Mouse (Mus musculus) adrenal gland, postnatal 25 days (tissue): ENCODE measurements around the gene 1810009A15Rik. TPM values are rescaled to one million over a fixed set of nuclear protein-coding genes. Genes with fewer than 3 reads are reported as not detected.
"Not testable (repeated sequence)": the region's sequence is repeated elsewhere in the genome, so short reads cannot be mapped to it uniquely, and the experiment has no call there.

Source experiments
- DNase-seq: peaks from one replicate; pipeline ENCODE4 v3.0.0; 2021; ENCODE audit warnings: mixed read lengths
- total RNA-seq: library from RNA; stranded (reverse); gene quantifications from 2 replicates; pipeline ENCODE4 v1.2.3, GENCODE M21; 2021

The 1810009A15Rik gene
- total RNA-seq, 1 experiment from 2014 or later = 57.4 TPM

DNA sequence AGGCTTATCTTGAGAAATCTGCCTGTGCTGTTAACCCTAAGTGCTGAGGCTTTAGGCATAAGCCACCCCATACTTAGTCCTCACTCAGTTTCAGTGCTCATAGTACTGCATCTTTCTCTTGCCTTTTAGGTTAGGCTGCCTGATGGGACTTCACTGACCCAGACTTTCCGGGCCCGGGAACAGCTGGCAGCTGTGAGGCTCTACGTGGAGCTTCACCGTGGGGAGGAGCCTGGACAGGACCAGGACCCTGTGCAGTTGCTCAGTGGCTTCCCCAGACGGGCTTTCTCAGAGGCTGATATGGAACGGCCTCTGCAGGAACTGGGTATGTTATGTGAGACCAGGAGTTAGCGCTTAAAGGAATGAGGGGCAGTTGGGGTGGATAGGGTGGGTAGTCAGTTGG is 13.6 kb upstream of the 1810009A15Rik start:
- DNase-seq = no peak

DNA sequence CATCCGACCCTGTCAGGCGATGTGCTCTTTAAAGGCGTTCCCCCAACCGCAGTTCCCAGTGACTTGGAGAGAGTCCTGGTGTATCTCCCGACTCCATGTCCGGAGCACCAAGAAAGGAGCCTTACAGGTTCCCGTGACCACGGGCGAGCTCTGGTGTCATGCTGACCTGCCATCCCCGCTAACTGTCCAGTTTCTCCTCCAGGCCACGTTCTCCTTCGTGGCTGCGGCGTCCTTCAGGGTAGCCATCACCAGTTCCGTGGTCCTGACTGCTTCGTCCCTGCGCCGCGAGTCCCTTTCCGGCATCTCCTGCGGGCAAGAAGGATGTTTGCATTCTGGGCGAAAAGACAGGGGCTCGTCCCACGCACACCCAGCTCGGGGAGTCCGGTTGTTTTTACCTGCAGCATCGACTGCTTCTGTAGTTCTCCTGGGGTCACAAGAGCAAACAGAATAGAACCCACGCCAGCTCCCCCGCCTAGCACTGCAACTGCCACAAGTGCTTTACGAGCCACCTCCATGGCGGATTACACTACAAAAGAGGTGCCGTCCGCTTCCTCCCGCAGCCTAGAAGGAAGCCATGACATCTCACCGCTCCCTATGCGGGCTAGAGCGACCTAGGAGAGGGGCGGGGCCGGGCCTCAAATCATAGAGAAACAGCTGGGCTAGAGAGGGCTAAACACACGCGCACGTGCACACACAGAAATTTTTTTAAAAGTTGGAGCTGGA is 8.2 kb upstream of the 1810009A15Rik start, which contains the start of gene Uqcc3:
Uqcc3 (minus strand) TSS at position 613 of the 723 bp plus-strand sequence.
- peak; percentile 88 for DNase-seq

DNA sequence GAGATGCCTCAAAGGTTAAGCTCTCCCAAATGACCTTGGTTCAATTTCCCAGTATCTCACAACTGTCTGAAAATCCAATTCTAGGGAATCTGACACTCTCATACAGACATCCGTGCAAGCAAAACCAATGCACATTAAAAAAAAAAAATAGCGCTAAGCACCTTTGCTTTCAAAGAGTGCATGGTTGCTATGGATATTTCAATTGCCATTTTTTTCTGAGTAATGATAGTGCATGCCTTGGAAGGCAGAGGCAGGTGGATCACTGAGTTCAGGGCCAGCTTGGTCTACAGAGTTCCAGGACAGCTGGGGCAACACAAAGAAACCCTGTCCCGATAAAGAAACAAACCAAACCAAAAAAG is 7.6 kb upstream of the 1810009A15Rik start:
- no peak for DNase-seq

DNA sequence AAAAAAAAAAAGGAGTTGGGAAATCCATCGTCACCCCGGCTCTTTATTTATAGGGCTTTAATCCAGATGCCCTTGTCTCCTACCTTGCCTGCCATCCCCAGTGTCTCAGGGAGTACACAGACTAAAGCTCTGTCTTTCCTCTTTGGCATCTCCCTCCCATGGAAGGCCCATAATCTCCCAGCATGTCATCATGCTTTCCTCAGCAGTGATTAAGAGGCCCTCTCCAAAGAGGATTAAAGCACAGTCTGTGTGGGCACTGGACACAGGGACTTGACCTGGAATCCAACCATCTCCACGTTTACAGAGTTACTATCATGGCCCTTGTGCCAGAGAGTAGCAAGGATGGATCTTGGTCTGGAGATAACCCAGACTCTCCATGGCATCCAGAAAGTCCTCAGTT is 5.0 kb upstream of the 1810009A15Rik start, which contains the start of the genes Lbhd1 and Gm49403:
Lbhd1 (plus strand) TSS at position 117 of the 400 bp plus-strand sequence.
Gm49403 (plus strand) TSS at position 315 of the 400 bp plus-strand sequence.
- no peak for DNase-seq

DNA sequence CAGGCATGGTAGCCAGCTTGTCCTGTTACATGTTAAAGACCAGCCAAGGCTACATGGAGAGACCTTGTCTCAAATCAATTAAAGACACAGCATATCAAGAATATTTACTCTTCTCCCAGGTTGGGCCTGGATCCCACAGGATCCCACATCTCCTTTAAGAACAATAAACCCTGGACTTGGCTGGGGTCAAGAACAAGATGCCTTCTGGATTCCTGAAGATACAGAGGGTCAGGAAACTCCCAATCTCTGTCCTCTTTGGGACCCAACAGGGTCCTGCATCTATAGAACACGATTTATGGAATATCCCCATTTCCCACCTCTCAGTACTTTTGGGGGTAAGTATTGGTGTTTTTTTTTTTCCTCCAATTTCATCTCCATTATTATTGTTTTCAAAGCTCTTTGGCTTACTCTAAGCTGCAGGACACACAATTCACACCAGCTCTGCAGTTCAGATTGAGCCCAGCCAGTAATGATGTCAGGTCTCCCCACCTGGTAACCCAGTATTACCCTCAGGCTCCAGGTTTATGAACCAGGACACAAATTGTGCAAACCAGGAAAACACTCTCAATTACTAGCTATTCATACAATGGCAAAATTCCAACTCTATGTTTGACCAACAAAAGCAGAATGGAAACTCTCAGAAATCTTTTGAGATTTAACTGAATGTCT is 1.6 kb upstream of the 1810009A15Rik start:
- no peak for DNase-seq

DNA sequence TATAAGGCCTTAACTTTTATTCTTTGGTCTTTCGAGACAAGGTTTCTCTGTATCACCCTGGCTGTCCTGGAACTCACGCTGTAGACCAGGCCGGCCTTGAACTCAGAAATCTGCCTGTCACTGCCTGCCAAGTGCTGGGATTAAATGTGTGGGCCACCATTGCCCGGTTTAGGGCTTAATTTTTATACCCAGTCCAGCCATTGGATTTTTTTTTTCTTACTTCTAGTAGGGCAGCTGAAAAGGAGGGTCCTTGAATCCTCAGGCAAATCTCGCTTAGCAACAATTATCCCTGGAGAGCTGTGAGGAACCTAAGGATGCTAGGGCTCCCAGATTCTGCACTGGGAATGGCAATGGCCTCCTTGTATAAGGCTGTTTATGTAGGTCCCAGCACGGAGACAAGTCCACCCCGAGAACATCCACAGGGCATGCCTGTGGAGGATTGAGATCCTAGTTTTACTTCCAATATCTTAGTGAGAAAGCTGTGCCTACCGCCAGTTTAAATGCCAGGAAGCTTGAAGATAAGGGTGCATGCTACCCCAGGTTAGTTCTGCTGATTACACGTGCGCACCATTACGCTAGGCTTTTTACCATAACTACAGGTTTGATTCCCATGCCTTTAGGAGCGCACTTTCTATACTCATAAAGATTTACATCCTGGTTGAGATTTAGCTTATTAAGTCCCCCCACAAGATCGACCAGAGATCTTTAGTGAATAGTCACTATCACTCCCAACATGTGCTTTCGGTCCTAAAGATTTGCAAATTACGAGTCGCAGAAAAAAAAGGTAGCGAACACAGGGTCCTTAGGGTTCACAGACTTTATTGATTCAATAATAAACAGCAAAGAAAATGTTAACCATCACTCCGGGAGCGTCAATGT is 829 bp upstream of the 1810009A15Rik start:
- DNase-seq = no peak

DNA sequence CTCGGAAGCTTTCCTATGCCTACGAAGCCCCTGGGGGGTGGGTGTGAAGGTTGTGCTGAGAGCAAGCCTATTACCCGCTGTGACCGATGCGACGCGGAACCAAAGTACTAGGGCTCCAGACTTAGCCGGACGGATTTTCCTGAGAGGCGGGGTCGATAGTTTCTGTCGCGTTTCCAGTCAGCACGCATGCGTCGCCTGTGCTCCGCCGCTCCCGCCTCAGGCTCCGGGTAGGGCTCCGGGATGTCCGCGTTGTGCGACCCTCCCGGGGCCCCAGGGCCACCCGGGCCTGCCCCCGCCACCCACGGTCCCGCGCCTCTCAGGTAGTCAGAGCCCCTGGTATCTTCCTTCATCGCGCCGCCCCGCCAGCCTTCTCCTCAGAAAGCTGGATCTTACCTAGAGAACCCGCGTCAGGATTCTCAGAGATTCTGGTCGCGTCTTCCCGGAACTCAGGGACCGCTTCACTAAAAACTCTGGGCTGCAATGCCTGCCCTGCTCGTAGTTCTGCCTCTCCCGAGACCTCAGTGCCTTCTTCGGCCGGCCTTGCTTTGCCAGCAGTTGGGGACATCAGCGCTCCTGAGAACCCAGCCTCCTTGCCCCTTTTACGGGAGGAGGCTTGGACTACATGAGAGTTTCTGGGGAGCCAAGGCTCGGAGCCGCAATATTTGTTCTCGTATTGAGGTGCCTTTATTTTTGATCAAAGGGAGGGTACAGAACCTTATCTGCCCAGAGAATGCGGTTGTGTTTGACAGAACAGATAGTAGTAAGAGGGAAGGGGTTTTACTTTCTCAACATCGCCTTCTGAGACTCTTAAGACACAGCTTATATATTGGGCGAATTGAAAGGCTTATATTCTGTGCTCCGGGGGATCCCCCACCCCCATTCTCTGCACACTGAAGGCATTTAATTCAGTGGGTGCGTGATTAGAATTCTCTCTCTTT is 4.4 kb downstream of the 1810009A15Rik start, which contains the start of gene Ints5:
Ints5 (plus strand) TSS at position 177 of the 938 bp plus-strand sequence.
- DNase-seq = peak; percentile 85

DNA sequence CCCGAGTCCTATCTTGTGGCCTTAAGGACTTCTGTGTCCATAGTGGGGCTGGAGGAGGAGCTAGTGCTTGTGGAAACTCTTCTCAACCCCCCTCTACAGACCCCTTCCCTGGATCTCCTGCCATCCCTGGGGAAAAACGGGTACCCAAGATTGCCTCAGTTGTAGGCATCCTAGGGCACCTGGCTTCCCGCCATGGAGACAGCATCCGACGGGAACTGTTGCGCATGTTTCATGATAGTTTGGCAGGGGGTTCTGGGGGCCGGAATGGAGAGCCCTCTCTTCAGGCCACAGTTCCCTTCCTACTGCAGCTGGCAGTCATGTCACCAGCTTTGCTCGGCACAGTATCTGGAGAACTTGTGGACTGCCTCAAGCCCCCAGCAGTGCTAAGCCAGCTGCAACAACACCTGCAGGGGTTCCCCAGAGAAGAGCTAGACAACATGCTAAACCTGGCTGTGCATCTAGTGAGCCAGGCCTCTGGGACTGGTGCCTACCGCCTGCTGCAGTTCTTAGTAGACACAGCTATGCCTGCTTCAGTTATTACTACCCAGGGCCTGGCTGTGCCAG is 6.8 kb downstream of the 1810009A15Rik start:
- no peak for DNase-seq

DNA sequence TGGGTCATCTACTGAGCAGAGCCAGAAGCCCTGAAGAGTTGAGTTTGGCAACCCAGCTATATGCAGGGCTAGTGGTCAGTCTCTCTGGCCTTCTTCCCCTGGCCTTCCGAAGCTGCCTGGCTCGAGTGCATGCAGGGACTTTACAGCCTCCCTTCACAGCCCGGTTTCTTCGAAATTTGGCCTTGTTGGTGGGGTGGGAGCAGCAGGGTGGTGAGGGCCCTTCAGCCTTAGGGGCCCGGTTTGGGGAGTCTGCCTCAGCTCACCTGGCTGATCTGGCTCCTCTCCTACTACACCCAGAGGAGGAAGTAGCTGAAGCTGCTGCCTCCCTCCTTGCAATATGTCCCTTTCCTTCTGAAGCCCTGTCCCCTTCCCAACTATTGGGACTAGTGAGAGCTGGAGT is 7.6 kb downstream of the 1810009A15Rik start:
- DNase-seq = not testable (repeated sequence)

DNA sequence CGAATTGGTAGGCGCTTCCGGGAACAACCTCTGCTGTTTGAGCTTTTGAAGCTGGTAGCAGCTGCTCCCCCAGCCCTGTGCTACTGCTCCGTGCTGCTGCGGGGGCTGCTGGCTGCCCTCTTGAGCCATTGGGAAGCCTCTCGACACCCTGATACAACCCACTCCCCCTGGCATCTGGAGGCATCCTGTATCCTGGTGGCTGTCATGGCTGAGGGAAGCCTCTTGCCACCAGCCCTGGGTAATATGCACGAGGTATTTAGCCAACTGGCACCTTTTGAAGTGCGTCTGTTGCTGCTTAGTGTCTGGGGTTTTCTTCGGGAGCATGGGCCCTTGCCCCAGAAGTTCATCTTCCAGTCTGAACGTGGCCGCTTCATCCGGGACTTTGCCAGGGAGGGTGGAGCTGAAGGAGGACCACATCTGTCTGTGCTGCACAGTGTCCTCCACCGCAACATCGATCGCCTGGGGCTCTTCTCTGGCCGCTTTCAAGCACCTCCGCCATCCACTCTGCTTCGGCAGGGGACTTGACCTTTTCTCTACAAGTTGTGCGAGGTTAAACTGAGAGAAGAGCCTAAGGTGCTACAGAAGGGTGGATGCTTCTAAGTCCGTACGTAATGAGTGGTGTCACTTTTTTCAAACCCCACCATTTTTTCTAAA is 8.7 kb downstream of the 1810009A15Rik start:
- peak; percentile 60 for DNase-seq

DNA sequence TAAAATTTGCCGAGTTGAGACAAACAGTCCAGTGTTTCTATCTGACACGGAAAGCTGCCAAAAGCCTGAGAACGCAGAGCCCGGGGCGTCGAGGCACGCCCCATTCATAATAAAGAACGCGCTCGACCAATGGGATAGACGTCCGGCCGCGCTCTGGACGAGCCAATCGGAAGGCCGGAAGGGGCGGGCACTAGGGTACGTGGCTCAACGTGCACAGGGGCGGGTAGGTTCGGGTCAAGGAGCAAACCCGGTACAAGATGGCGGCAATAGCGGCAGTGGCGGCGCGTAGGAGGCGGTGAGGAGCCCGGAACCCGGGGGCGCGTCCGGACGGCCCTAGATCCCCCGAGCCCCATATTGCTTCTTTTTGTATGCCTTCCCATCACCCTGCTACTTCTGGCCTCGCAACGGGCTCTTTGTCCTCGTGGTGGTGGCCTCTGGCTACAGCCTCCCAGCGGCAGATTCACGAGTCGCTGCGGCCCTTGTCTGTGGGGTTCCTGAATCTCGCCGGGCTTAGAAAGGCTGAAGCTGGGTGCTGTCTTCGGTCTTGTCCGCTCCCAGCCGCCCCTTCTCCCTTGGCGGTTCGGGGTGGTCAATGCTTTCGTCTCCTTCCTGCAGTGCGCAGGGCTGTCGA is 9.3 kb downstream of the 1810009A15Rik start, which contains the start of gene Ganab:
Ganab (plus strand) TSS at position 207 of the 631 bp plus-strand sequence.
- peak; percentile 94 for DNase-seq

DNA sequence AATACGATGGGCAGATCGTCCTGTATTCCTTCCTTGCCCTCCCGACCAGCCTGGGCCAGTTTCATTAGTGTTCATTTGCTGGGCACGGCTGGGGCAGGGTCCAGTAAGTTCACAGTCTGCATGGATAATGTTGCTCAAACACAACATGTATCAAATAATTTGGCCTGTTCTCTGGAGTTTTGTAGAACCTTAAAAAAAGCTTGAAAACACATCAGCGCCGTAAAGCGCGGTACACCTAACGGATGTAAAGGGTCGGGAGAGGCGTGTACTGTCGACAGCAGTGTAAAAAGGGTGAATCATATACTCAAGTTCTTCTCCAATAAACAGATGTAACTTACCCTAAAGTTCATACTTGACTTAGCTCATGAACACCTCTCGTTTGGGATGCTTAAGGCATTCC is 9.9 kb downstream of the 1810009A15Rik start:
- no peak for DNase-seq

DNA sequence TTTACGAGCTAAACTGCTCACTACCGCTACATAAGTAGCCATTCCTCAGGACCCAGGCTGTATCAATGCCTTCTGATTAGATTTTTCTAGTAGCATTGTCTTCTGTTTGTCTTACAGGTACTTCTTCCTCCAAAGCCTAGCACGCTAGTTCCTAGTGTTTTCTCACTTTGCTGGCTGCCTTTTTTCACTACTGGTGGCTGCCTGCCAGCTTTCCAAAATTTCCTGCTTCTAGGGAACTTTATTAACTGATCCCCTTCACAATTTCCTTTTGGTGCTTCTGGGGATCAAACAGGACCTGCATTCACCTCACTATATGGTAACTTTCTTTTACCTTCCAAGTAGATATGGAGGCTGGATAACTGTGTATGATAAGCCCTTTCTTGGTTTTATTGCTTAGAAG is 10.4 kb downstream of the 1810009A15Rik start:
- no peak for DNase-seq

DNA sequence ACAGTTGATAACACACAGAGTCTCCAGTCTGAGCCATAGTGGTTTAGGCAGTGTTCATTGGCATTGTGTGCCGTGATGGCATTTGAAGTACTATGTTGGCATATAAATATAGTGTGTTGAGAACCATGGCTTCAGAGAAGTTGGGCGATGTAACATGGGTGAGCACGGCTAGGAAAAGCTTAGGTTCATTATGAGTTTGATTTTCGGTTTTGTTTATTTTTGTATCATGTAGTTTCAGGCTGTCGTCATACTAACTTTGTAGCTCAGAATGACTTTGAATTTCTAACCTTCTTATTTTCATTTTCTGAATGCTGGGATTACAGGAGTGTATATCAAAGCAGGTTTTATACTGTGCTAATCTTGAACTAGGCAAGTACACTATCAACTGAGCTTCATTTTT is 14.8 kb downstream of the 1810009A15Rik start:
- no peak for DNase-seq

DNA sequence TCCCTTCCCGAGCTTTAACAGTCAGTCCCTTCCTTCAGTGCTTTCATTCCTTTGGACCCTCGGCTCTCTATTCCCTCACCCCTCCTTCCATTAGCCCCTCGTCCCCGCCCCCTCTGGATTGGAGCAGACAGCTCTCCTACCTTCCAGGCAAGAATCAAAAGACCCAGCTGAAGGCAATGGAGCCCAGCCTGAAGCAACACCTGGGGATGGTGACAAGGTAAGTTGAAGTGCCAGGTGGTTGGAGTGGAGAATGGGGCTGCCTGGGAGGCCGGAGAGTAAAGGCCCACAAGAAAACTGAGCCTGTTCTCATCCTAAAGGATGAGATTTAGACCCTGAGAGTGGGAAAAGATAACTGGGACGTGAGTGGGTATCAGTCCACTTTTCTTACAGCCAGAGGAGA is 19.9 kb downstream of the 1810009A15Rik start:
- DNase-seq = no peak

DNA sequence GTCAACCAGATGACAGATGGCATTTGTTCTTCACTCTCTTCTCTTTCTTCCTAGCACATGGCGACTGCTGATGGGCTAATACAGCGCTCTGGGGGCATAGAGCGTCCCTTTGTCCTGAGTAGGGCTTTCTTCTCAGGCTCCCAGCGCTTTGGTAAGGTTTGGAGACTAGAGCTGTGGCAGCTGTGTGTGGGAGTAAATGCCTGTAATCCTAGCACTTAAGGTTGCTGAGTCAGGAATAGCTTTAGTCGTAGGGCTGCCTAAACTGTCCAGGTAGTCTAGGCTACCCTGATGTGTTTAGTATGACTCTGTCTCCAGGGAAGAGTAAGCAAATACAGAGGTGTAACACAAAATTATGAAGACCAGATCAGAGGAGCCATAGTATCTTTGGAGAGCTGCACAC is 23.2 kb downstream of the 1810009A15Rik start:
- no peak for DNase-seq

DNA sequence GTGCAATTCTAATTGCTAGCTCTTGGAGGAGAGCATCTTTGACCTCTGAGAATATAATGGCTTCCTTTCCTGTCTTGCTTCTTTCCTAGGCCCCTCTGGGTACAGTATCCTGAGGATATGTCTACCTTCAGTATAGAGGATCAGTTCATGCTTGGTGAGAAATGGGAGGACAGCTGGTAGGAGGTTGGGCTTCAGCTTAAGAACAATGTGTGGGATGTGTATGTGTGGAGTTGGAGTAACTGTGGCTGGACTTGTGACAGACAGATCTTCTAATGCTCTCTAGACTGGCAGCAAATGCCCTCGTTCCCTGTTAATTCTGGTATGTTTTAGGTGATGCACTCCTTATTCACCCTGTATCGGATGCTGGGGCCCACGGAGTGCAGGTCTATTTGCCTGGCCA is 25.6 kb downstream of the 1810009A15Rik start:
- no peak for DNase-seq

DNA sequence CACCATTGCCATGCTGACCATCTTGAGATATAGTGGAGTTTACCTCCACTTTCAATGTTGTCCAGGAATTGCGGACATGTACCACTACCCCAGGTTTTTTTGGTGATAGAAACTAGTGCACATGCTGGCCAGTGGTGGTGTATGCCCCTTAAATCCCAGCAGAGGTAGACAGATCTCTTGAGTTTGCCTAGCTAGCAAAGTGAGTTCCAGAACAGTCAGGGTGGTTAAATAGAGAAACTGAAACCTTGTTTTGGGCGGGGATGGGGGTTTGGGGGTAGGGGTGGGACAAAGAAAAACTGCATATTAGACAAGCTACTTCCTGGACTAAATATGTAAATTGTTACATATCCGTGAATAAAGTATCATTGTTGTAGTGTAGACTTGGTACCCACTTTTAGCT is 30.3 kb downstream of the 1810009A15Rik start:
- DNase-seq = no peak

DNA sequence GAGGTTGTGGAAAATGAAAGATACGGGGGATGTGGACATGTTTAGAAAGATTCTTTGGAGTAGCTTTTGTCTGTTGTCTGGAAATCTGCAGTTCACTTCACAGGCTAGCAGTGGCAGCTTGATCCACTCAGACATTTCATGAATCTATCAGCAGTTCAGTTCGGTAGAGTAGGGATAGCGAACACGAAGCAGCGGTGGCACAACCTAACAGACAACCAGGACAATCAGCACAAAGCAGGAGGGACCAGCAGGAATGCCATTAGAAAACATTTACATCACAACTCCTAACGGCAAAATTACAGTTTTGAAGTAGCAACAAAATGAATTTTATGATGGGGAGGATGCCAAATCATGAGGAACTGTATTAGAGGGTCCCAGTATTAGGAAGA is 31.0 kb downstream of the 1810009A15Rik start:
- DNase-seq = no peak
